Mouse (Mus musculus) thymus, adult 2 months (tissue): ENCODE data around the gene Rbms3.

Experiments
- CTCF ChIP-seq: fragments of 200-500 bp; IDR thresholded peaks from 2 replicates; pipeline ENCODE4 v1.5.1; 2012; ENCODE audit warnings: mild to moderate bottlenecking, control low read depth, low read length, moderate library complexity, borderline replicate concordance; ENCODE audit not compliant: control insufficient read depth, poor library complexity, insufficient read depth; ENCODE audit errors: extremely low read depth
- POLR2A ChIP-seq: fragments of 200-500 bp; IDR thresholded peaks from 2 replicates; pipeline ENCODE4 v1.6.1; 2012; ENCODE audit warnings: mild to moderate bottlenecking, low read length, control low read depth, moderate library complexity; ENCODE audit not compliant: control insufficient read depth, poor library complexity, insufficient read depth; ENCODE audit errors: extremely low read depth

DNA sequence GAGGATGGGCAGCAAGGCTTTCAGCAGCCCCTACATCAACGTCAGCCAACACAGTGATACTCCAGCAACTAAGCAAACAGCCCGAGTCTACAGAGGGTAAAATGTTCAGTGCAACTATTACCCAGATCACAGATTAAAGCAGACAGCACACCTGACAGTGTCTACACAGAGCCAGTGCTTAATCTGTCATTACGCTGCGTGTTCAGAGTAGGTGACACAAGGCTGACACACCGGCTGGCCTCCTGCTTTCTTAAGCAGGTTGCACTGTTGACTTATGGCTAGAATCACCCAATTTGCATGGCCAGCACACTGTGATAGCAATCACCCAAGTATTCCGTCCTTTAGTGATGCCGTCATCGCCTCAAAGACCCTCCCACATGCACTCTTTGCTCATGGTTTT lies 550.2 kb downstream of the Rbms3 start:
- TF ChIP-seq POLR2A (no peak), CTCF (no peak)
